Mouse (Mus musculus): ENCODE measurements around the gene Tmem176a. TPM values are rescaled to one million over a fixed set of nuclear protein-coding genes. Genes with fewer than 3 reads are reported as not detected.
"Not testable (repeated sequence)": the region's sequence is repeated elsewhere in the genome, so short reads cannot be mapped to it uniquely, and the experiment has no call there.

Tmem176a gene
- polyA plus RNA-seq, 1 experiment from 2014 or later: 135 TPM

DNA sequence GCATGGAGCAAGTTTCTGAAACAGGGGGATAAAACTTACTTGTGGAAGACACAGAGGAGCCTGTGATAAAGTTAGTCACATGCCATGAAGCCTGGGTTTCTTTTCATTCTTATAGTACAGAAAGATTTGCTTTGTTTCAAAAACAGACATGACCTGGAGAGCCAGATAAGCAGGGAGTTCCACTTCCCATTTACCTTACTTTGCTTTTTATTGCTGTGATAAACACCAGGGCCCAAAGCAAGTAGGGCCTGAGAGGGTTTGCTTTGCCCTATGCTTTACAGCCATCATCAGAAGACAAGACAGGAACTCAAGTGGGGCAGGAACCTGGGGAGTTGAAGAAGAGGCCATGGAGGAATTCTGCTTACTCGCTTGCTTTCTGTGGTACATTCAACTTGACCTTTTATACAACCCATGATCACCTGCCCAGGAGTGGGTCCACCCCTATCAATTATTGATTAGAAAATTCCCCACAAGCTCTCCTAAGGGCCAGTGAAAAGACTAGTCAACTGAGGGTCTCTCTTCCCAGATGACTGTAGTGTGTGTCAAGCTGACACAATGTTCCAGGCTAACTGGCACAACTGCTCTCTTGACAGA lies 24.5 kb downstream of the Tmem176a start:
- Histone ChIP-seq H3K36me3 (ENCODE audit: control insufficient read depth, insufficient read depth, low read length) (no peaks in the 10 kb centered on the region), H3K27me3 (ENCODE audit: control insufficient read depth, insufficient read depth, low read length) (no peaks in the 10 kb centered on the region), H3K27ac (ENCODE audit: low read depth, low read length) (peak overlapping the region; percentile 51; the same call in 1 of the 2 replicates), H3K4me2 (replicated peaks; ENCODE audit: low read depth, low read length) (no peak overlapping the region), H3K9me3 (ENCODE audit: control insufficient read depth, low read length) (no peaks in the 10 kb centered on the region), H3K9ac (ENCODE audit: low read depth, low read length) (no peak overlapping the region), H3K4me3 (ENCODE audit: low read length) (no peak overlapping the region), H3K4me1 (ENCODE audit: control insufficient read depth, insufficient read depth, low read length) (no peaks in the 10 kb centered on the region; the same call in 1 of the 2 replicates)
- no peak for ATAC-seq (ENCODE audit: low FRiP score, low TSS enrichment)
- 68% methylated on average over 1 of the region's 1 CpGs for WGBS

- H3K9ac ChIP-seq (ENCODE audit: low read depth, low read length); H3K9me3 ChIP-seq (ENCODE audit: control insufficient read depth, low read length); ATAC-seq (ENCODE audit: low FRiP score, low TSS enrichment); H3K4me3 ChIP-seq (ENCODE audit: low read length); H3K4me2 ChIP-seq (replicated peaks; ENCODE audit: low read depth, low read length); H3K4me1 ChIP-seq (ENCODE audit: control insufficient read depth, insufficient read depth, low read length); H3K36me3 ChIP-seq (ENCODE audit: control insufficient read depth, insufficient read depth, low read length); H3K27me3 ChIP-seq (ENCODE audit: control insufficient read depth, insufficient read depth, low read length): not testable (repeated sequence)
- WGBS: 39% methylated on average over 1 of the region's 1 CpGs
- H3K27ac ChIP-seq (ENCODE audit: low read depth, low read length): peak overlapping the region; percentile 51; the same call in 1 of the 2 replicates
Measured at GRCm38 (mm10) chr6:48866355-48866950, 25.7 kb downstream of the Tmem176a start.

GRCm38 (mm10) chr6:48867158-48867557 lies 26.4 kb downstream of the Tmem176a start:
- Histone ChIP-seq H3K27me3 (ENCODE audit: control insufficient read depth, insufficient read depth, low read length) (no peaks in the 10 kb centered on the region), H3K36me3 (ENCODE audit: control insufficient read depth, insufficient read depth, low read length) (no peaks in the 10 kb centered on the region), H3K4me1 (ENCODE audit: control insufficient read depth, insufficient read depth, low read length) (no peaks in the 10 kb centered on the region; the same call in 1 of the 2 replicates), H3K9ac (ENCODE audit: low read depth, low read length) (no peak overlapping the region), H3K27ac (ENCODE audit: low read depth, low read length) (peak overlapping the region; percentile 62; the same call in 1 of the 2 replicates), H3K4me2 (replicated peaks; ENCODE audit: low read depth, low read length) (no peak overlapping the region), H3K9me3 (ENCODE audit: control insufficient read depth, low read length) (no peaks in the 10 kb centered on the region), H3K4me3 (ENCODE audit: low read length) (no peak overlapping the region)
- 72% methylated on average over 4 of the region's 4 CpGs for WGBS
- no peak for ATAC-seq (ENCODE audit: low FRiP score, low TSS enrichment)

DNA sequence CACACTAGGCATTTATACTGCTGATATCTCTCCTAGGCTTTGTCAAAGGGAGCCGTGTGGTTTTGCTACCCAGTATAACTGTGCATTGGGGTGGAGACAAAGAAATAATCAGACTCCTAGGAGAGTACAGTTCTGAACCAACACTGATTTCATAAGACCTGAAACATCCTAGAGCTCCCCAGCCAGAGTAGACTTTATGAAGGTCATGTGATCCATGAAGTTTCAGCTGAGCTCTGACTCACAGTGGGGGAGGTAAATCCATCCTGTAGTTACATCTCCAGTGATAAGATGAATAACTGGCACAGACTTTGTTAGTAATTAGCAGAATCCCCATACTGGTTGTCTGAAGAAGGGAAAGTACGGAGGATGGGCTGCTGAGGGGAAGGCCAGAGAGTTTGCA lies 29.1 kb downstream of the Tmem176a start:
- Histone ChIP-seq H3K4me2 (replicated peaks; ENCODE audit: low read depth, low read length) (no peak overlapping the region), H3K9ac (ENCODE audit: low read depth, low read length) (no peak overlapping the region), H3K27ac (ENCODE audit: low read depth, low read length) (no peak overlapping the region), H3K4me3 (ENCODE audit: low read length) (no peak overlapping the region), H3K36me3 (ENCODE audit: control insufficient read depth, insufficient read depth, low read length) (no peaks in the 10 kb centered on the region), H3K27me3 (ENCODE audit: control insufficient read depth, insufficient read depth, low read length) (no peaks in the 10 kb centered on the region), H3K9me3 (ENCODE audit: control insufficient read depth, low read length) (no peaks in the 10 kb centered on the region), H3K4me1 (ENCODE audit: control insufficient read depth, insufficient read depth, low read length) (no peaks in the 10 kb centered on the region; the same call in 1 of the 2 replicates)
- no peak for ATAC-seq (ENCODE audit: low FRiP score, low TSS enrichment)
- 85% methylated on average over 2 of the region's 2 CpGs for WGBS

DNA sequence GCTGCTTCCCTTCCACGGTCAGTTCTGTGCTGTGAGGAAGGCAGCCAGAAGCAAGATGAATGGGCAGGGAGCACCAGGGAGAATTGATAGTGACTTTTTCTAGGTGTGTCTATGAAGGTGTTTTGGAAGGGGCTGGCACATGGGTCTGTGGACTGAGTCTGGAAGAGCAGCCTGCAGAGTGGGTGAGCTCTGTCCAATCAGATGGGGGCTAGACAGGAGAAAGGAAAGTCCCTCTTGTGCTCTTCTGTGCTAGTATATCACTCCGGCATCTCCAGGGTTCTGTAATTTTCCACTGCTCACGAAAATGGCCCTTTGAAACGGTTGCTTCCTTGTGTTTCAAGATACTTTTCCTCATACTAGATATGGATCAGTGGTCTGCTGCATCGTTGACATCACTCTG lies 31.9 kb downstream of the Tmem176a start, which contains the start of gene Aoc1:
Gene Aoc1 (plus strand): TSS at position 301 of the 400 bp plus-strand sequence.
- no peak within 1 kb of the TSS for H3K4me2 ChIP-seq (replicated peaks; ENCODE audit: low read depth, low read length)
- H3K4me3 ChIP-seq (ENCODE audit: low read length): no peak within 1 kb of the TSS
- no peak within 1 kb of the TSS for H3K27ac ChIP-seq (ENCODE audit: low read depth, low read length)
- ATAC-seq (ENCODE audit: low FRiP score, low TSS enrichment): no peak
- H3K27me3 ChIP-seq (ENCODE audit: control insufficient read depth, insufficient read depth, low read length): no peaks in the 10 kb centered on the region
- WGBS: 70% methylated on average over 5 of the region's 5 CpGs
- H3K4me1 ChIP-seq (ENCODE audit: control insufficient read depth, insufficient read depth, low read length): no peaks in the 10 kb centered on the region
- H3K9me3 ChIP-seq (ENCODE audit: control insufficient read depth, low read length): no peaks in the 10 kb centered on the region
- no peaks in the 10 kb centered on the region for H3K36me3 ChIP-seq (ENCODE audit: control insufficient read depth, insufficient read depth, low read length)
- H3K9ac ChIP-seq (ENCODE audit: low read depth, low read length): no peak within 1 kb of the TSS

- H3K27ac ChIP-seq (ENCODE audit: low read depth, low read length): no peak overlapping the region
- H3K9ac ChIP-seq (ENCODE audit: low read depth, low read length): no peak overlapping the region
- no peaks in the 10 kb centered on the region for H3K4me1 ChIP-seq (ENCODE audit: control insufficient read depth, insufficient read depth, low read length)
- H3K4me2 ChIP-seq (replicated peaks; ENCODE audit: low read depth, low read length): no peak overlapping the region
- H3K36me3 ChIP-seq (ENCODE audit: control insufficient read depth, insufficient read depth, low read length): no peaks in the 10 kb centered on the region
- 79% methylated on average over 4 of the region's 4 CpGs for WGBS
- H3K4me3 ChIP-seq (ENCODE audit: low read length): no peak overlapping the region
- H3K9me3 ChIP-seq (ENCODE audit: control insufficient read depth, low read length): no peaks in the 10 kb centered on the region
- H3K27me3 ChIP-seq (ENCODE audit: control insufficient read depth, insufficient read depth, low read length): no peaks in the 10 kb centered on the region
- ATAC-seq (ENCODE audit: low FRiP score, low TSS enrichment): no peak
Measured at GRCm38 (mm10) chr6:48874576-48874975, 33.9 kb downstream of the Tmem176a start.

DNA sequence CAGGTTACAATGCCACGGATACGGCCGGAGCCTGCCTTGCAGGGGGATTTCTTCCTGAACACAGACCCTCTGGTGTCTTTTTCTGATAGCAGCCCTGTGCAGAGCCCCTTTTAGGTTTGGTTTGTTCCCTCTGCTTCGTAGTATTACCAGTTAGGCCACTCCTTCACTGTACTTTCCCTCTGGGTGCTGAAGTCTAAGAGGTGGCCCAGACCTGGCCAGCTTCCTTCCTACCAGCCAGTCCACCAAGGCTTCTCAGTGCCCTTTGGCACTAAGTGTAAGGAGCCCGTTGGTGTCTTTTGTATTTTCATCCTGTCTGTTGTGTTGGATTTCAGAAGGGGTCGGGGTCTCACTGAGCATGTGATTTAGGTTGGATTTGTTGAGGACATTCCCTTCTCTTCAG lies 34.8 kb downstream of the Tmem176a start:
- H3K4me1 ChIP-seq (ENCODE audit: control insufficient read depth, insufficient read depth, low read length): no peaks in the 10 kb centered on the region
- H3K4me2 ChIP-seq (replicated peaks; ENCODE audit: low read depth, low read length): no peak overlapping the region
- no peaks in the 10 kb centered on the region for H3K9me3 ChIP-seq (ENCODE audit: control insufficient read depth, low read length)
- no peaks in the 10 kb centered on the region for H3K27me3 ChIP-seq (ENCODE audit: control insufficient read depth, insufficient read depth, low read length)
- no peak overlapping the region for H3K27ac ChIP-seq (ENCODE audit: low read depth, low read length)
- H3K4me3 ChIP-seq (ENCODE audit: low read length): no peak overlapping the region
- 89% methylated on average over 6 of the region's 6 CpGs for WGBS
- H3K36me3 ChIP-seq (ENCODE audit: control insufficient read depth, insufficient read depth, low read length): no peaks in the 10 kb centered on the region
- H3K9ac ChIP-seq (ENCODE audit: low read depth, low read length): no peak overlapping the region
- ATAC-seq (ENCODE audit: low FRiP score, low TSS enrichment): no peak

DNA sequence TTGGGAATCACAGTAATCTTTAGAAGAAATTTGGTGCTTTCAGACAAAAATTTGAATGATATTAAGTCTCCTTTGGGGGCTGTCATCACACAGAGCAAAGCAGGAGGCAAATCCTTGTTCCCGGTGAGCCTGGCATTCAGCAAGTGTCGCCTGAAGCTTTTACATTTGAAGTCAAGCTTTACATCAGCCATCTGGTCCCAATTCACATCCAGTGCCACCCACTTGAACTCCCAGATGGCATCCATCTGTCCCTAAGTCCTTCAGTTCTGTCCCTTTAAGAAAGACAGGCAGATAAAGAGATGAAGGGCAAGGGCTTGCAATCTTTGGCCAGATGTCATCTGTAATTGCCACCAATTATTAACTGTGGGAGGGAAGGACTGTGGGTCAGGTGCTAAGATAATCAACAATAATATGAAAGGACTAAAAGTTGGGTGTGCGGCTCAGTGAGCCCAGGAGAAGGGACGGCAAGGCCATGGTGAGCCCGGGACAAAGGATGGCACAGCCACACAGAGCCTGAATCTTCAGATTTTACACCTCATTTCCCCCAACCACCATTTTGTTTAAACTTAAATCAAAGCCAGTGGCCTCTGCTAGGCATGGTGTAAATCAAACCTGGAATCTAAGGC lies 35.9 kb downstream of the Tmem176a start:
- Histone ChIP-seq H3K9me3 (ENCODE audit: control insufficient read depth, low read length) (no peaks in the 10 kb centered on the region), H3K4me1 (ENCODE audit: control insufficient read depth, insufficient read depth, low read length) (no peaks in the 10 kb centered on the region), H3K36me3 (ENCODE audit: control insufficient read depth, insufficient read depth, low read length) (no peaks in the 10 kb centered on the region), H3K4me2 (replicated peaks; ENCODE audit: low read depth, low read length) (no peak overlapping the region), H3K27me3 (ENCODE audit: control insufficient read depth, insufficient read depth, low read length) (no peaks in the 10 kb centered on the region), H3K27ac (ENCODE audit: low read depth, low read length) (no peak overlapping the region), H3K9ac (ENCODE audit: low read depth, low read length) (no peak overlapping the region), H3K4me3 (ENCODE audit: low read length) (no peak overlapping the region)
- WGBS: 58% methylated on average over 5 of the region's 5 CpGs
- ATAC-seq (ENCODE audit: low FRiP score, low TSS enrichment): no peak

- H3K9me3 ChIP-seq (ENCODE audit: control insufficient read depth, low read length): no peaks in the 10 kb centered on the region
- WGBS: 66% methylated on average over 4 of the region's 4 CpGs
- no peak overlapping the region for H3K4me2 ChIP-seq (replicated peaks; ENCODE audit: low read depth, low read length)
- ATAC-seq (ENCODE audit: low FRiP score, low TSS enrichment): no peak
- H3K4me1 ChIP-seq (ENCODE audit: control insufficient read depth, insufficient read depth, low read length): peaks cover 5% of the 10 kb centered on the region; the same call in 1 of the 2 replicates
- peak overlapping the region; percentile 2; the same call in 1 of the 2 replicates for H3K27ac ChIP-seq (ENCODE audit: low read depth, low read length)
- H3K27me3 ChIP-seq (ENCODE audit: control insufficient read depth, insufficient read depth, low read length): no peaks in the 10 kb centered on the region
- no peak overlapping the region for H3K9ac ChIP-seq (ENCODE audit: low read depth, low read length)
- H3K4me3 ChIP-seq (ENCODE audit: low read length): no peak overlapping the region
- H3K36me3 ChIP-seq (ENCODE audit: control insufficient read depth, insufficient read depth, low read length): no peaks in the 10 kb centered on the region
Measured at GRCm38 (mm10) chr6:48894203-48894602, 53.5 kb downstream of the Tmem176a start.
